Mouse (Mus musculus) adipose tissue, adult 10 weeks (tissue): ENCODE measurements around the gene Eefsec. TPM values are rescaled to one million over a fixed set of nuclear protein-coding genes. Genes with fewer than 3 reads are reported as not detected.

ENCODE experiments used
- polyA plus RNA-seq: library from polyadenylated mRNA; stranded (reverse); fragments of 350-450 nt; fragmentation: Illumina TruSeq; extraction: RNeasy Lipid Tissue Mini Kit (QIAGEN cat#74804); gene quantifications from one replicate; pipeline ENCODE4 v1.2.3, GENCODE M21; 2014; ENCODE audit warnings: low read depth, low replicate concordance

Gene Eefsec
- 9.5 TPM for polyA plus RNA-seq

GRCm38 (mm10) chr6:88446063-88447002, at the start of gene Eefsec:
Gene Eefsec, minus strand, starts transcription at chr6:88446539.

GRCm38 (mm10) chr6:88465181-88465920, 19.0 kb upstream of the Eefsec start, which contains the start of gene Ruvbl1:
Gene Ruvbl1, plus strand, starts transcription at chr6:88465409.

GRCm38 (mm10) chr6:88221968-88222367, 224.4 kb downstream of the Eefsec start, which contains the start of gene Dnajb8:
Gene Dnajb8, plus strand, starts transcription at chr6:88222268.

Other genes starting within 250 kb of the Eefsec start
- gene Dnajb8, start 224.3 kb downstream of the Eefsec start, polyA plus RNA-seq: 19.8 TPM
- gene Ruvbl1, start 18.9 kb upstream of the Eefsec start, polyA plus RNA-seq: 22.7 TPM
- gene Sec61a1, start 72.4 kb upstream of the Eefsec start, polyA plus RNA-seq: 172 TPM
- gene Kbtbd12, start 191.4 kb upstream of the Eefsec start, polyA plus RNA-seq: 1.7 TPM